Mouse (Mus musculus): ENCODE measurements around the gene Trub2.

DNA sequence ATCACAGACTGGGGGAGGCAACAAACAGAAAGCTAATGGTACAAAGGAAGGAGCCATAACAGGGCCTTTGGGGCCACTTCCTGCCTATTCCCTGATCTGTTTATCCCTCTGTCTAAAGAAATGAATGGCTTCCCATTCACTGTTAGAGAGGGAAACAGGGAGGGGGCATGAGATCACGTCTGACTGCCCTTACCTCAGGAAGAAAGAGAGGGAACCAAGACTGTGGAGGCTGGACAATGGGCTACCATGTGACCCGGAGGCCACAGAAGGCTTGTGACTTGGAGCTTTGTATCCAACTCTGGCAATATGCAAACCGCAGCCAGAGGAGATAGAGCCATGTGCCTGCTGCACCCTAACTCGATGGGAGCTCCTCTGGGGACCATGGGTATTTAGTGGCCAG lies 4.0 kb downstream of the Trub2 start:
- TF ChIP-seq USF1 (IDR thresholded peaks at IDR 0.05; ENCODE audit: low read depth, low read length) (no peak), GABPA (IDR thresholded peaks at IDR 0.05; ENCODE audit: insufficient replicate concordance, low read depth, low read length) (no peak), TBP (conservative IDR thresholded peaks at IDR 0.05; ENCODE audit: low read depth, low read length) (no peak), EP300 (IDR thresholded peaks at IDR 0.05; ENCODE audit: low read length) (no peak)
